Mouse (Mus musculus): ENCODE measurements around the gene S1pr1. TPM values are rescaled to one million over a fixed set of nuclear protein-coding genes. Genes with fewer than 3 reads are reported as not detected.

S1pr1 gene
- 296 to 316 TPM (median 309 TPM) in 4 replicates for total RNA-seq (2023; ENCODE audit: inconsistent age)

GRCm38 (mm10) chr3:115714671-115715651, at the start of gene S1pr1:
TSS of gene S1pr1 (minus strand) at chr3:115715072.

Other genes with a start within 250 kb of the S1pr1 start
- gene Dph5, start 172.8 kb upstream of the S1pr1 start, total RNA-seq (2023; ENCODE audit: inconsistent age) = 54.7 to 69.2 TPM (median 63.9 TPM) in 4 replicates